Mouse (Mus musculus): Measurements from ENCODE around the gene AC124108.1. TPM values are rescaled to one million over a fixed set of nuclear protein-coding genes. Genes with fewer than 3 reads are reported as not detected.
A peak's percentile ranks its signal among the peaks of the same experiment; 100 is the strongest.

The AC124108.1 gene
- polyA plus RNA-seq, 1 experiment = 6.8 TPM

DNA sequence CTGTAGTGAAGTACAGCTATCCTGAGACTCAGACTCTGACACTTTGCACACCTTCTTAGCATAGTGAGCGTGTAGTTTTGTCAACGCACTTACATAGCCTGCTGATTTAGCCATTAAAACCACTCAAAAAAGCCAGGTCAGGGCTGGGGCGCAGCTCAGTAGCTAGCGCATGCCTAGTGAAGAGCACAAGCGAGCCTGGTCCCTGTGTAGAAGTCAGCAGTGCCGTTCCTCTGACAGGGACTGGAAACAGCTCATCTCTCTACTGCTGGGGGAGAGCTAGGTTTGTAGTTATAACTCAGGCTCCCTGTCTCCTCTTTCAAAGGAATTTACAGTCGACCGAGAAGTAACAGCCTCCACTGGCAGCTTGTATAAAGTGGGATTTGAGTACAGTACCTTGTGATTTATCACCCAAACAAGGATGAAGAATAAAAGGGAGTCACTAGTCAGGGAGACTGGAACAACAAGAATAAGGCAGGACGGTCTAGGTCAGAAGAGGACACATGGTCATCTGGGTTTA is 43.6 kb downstream of the AC124108.1 start:
- DNase-seq (ENCODE audit: extremely low spot score in 1 of 2, low spot score in 1 of 2) = no peak

- DNase-seq (ENCODE audit: extremely low spot score in 1 of 2, low spot score in 1 of 2) = peak; percentile 10 to 84
Measured at GRCm38 (mm10) chr1:132237585-132238159, 46.4 kb downstream of the AC124108.1 start.

GRCm38 (mm10) chr1:132245010-132245409 is 53.8 kb downstream of the AC124108.1 start:
- DNase-seq (ENCODE audit: extremely low spot score in 1 of 2, low spot score in 1 of 2) = no peak

DNA sequence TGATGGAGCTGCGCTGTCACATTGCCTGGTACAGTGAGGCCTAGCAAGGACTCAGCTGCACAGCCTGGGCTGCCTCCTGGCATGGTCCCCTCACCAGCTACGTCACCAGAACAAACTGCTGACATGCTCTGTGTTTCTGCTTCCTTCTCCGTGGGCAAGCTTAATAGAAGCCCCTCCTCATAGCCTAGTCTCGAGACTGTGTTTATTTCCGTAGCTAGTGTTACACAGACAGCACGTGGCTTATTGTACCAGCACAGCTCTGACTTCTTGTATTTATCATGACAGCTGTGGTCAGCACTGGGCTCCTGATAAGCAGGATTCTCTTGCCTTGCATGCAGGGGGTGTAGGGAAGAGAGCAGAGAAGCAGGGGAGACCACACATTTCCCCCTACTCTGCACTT is 54.9 kb downstream of the AC124108.1 start:
- DNase-seq (ENCODE audit: extremely low spot score in 1 of 2, low spot score in 1 of 2) = no peak

DNA sequence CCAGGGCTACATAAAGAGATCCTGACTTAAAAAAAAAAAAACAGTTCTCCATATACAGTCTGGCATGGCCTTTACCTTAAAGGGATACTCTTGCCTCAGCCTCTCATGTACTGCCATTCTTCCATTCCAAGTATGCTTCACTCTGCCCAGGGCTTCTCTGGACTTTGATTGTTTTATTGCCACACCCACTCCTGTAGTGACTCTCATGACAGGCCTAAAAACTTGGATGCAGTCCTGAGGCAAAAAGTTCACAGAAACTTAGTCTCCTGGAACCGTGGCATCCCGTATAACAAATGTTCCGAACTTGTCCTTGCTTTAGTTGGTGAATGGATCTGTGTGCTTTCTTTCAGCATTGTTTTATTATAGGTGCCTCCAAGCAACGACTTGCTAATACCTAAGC is 55.4 kb downstream of the AC124108.1 start:
- DNase-seq (ENCODE audit: extremely low spot score in 1 of 2, low spot score in 1 of 2) = no peak

DNA sequence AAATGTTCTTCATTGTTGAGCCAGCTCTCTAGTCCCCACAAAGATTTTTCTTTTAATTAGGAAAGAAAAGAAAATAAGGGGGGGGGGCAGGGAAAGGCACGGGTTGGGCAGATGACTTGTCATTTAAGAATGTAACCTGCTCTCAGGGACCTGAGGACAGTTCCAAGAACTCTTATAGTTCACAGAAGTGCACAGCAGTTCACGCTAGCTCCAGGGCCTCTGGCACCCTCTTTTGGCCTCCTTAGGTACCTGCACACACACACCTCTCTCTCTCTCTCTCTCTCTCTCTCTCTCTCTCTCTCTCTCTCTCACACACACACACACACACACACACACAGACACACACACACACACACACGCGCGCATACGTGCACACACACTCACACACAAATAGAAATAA is 63.2 kb downstream of the AC124108.1 start:
- no peak for DNase-seq (ENCODE audit: extremely low spot score in 1 of 2, low spot score in 1 of 2)

Other genes starting within 250 kb of the AC124108.1 start
- gene Slc45a3, start 228.5 kb upstream of the AC124108.1 start, polyA plus RNA-seq (2012; rRNA removed) = 1.4 and 2.0 TPM in 2 replicates
- gene Elk4, start 183.8 kb upstream of the AC124108.1 start, polyA plus RNA-seq (2012; rRNA removed) = 22.7 and 23.2 TPM in 2 replicates
- 44.8 and 53.1 TPM in 2 replicates for gene Mfsd4a, start 123.4 kb upstream of the AC124108.1 start, polyA plus RNA-seq (2012; rRNA removed)
- 28.8 and 43.4 TPM in 2 replicates for gene Cdk18, start 51.8 kb upstream of the AC124108.1 start, polyA plus RNA-seq (2012; rRNA removed)
- 9.6 and 10.7 TPM in 2 replicates for gene Lemd1, start within 50 bp of the AC124108.1 start, polyA plus RNA-seq (2012; rRNA removed)
- gene Gm10188, start 38.3 kb downstream of the AC124108.1 start, polyA plus RNA-seq (2012; rRNA removed) = not detected in 2 replicates
- 8.8 and 10.1 TPM in 2 replicates for gene Klhdc8a, start 107.2 kb downstream of the AC124108.1 start, polyA plus RNA-seq (2012; rRNA removed)
- gene Nuak2, start 124.7 kb downstream of the AC124108.1 start, polyA plus RNA-seq (2012; rRNA removed) = 0.84 and 1.0 TPM in 2 replicates
- 119 and 131 TPM in 2 replicates for gene Tmcc2, start 199.8 kb downstream of the AC124108.1 start, polyA plus RNA-seq (2012; rRNA removed)
- 22.1 and 26.6 TPM in 2 replicates for gene Dstyk, start 226.1 kb downstream of the AC124108.1 start, polyA plus RNA-seq (2012; rRNA removed)